Mouse (Mus musculus) urinary bladder, postnatal 4 days (tissue): Measurements from ENCODE around the gene Ppp4r1.

Experiments used
- DNase-seq, 2 experiments: peaks; one replicate each; pipeline ENCODE4 v3.0.0; 2021 to 2022; ENCODE audit warnings: low spot score in 2 of 2

The Ppp4r1 gene

DNA sequence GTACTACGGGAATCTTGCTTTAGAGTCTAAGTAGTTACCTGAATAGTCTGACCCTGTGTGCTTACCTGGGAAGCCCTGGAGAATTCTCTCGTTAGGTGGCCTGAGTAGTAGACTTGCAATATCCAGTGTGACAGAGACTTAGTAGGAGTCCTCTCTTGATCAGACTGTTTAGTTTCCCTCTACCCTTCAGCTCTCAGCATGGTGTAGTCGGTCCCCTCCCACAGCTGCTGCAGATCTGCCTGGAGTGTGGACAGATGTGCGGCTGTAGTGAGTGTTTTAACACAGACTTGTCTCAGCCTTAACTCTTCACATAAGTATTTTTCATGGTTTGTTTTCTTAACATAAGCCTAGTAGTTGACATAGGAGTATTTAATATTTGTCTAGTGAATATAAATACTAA is 19.7 kb downstream of the Ppp4r1 start:
- DNase-seq, result no peak

- DNase-seq, result no peak
Measured at GRCm38 (mm10) chr17:65805966-65806365, 23.6 kb downstream of the Ppp4r1 start.

GRCm38 (mm10) chr17:65806416-65806815 is 24.0 kb downstream of the Ppp4r1 start:
- DNase-seq, result no peak

DNA sequence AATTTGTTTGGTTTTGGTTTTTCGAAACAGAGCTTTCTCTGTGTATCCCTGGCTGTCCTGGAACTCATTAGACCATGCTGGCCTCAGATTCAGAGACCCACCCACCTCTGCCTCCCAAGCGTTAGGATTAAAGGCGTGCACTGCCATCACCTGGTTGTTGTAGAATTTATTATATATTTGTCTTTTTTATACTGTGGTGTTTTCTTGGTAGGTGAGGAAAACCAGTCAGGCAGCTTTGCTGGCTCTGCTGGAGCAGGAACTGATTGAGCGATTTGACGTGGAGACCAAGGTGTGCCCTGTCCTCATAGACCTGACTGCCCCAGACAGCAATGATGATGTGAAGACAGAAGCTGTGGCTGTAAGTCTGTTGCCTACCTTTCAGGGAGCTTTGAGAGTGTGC is 28.7 kb downstream of the Ppp4r1 start:
- no peak for DNase-seq

- DNase-seq, result no peak
Measured at GRCm38 (mm10) chr17:65813763-65814162, 31.4 kb downstream of the Ppp4r1 start.

- no peak for DNase-seq
Measured at GRCm38 (mm10) chr17:65820197-65820596, 37.8 kb downstream of the Ppp4r1 start.

DNA sequence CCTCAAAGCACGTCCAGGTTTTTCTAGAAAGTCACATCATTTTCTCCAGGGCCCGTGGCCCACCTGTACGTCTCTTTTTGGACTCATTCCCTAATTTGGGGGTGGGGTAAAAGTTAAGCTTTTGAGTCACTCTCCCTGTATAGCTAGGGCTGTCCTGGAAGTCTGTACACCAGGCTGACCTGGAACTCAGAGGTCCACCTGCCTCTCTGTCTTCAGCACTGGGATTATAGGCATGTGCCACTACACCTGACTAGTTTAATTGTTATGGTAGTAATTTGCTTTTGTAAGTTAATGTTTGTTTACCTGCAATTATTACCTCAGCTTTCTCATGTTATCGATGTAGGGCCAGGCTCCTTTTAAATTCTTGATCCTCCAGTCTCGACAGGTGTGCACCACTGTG is 40.0 kb downstream of the Ppp4r1 start:
- DNase-seq, result no peak

DNA sequence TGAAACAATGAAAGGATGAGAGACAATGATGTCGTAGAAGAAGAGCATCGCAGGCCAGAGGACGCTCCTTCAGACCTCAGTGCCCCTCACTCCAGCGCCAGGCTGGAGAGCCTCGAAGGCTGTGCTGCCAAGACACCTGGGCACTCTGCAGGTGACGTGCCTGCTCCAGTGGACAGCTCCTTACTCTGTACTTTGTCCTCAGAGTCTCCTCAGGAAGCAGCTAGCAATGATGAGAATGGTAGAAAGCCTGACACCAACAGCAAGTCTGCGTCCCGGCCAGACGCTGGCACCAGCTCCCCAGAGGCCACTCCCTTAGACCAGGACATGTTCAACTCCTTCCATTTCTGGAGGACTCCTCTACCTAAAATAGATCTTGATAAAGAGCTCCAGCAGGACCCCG is 41.9 kb downstream of the Ppp4r1 start:
- DNase-seq, result no peak

GRCm38 (mm10) chr17:65826257-65826656 is 43.9 kb downstream of the Ppp4r1 start:
- no peak for DNase-seq

DNA sequence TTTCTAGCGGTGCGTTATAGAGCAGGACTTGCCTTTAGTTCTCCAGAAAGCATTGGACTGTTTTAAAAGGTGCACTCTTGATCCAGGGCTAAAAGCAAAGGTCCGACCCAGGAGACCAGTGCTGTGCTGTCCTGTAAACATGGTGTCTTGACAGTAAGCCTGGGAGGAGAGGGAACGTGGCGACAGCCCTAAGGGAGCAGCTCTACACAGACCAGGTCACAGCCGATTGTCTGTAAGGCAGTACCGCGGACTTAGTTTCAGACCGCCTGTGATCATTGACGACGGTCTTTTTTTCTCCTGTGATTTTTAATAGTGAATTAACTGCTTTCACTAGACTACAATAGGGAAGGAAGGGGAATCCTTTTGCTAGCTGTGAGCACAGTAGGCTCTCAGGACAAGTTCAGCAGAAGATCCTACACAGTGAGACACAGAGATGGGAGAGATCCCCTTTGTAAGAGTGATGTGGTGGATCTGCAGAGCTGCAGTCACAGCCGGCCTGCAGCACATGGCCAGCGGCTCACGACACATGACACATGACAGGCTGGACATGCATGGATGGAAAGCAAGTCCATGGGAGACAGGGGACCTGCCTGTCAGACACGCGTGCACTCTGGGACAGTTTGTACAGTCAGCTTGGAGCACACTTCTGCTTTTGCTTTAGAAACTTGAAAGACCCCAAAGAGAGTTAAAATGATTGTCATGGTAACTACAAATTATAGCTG is 44.9 kb downstream of the Ppp4r1 start:
- no peak for DNase-seq

- DNase-seq, result no peak
Measured at GRCm38 (mm10) chr17:65827904-65828303, 45.5 kb downstream of the Ppp4r1 start.

DNA sequence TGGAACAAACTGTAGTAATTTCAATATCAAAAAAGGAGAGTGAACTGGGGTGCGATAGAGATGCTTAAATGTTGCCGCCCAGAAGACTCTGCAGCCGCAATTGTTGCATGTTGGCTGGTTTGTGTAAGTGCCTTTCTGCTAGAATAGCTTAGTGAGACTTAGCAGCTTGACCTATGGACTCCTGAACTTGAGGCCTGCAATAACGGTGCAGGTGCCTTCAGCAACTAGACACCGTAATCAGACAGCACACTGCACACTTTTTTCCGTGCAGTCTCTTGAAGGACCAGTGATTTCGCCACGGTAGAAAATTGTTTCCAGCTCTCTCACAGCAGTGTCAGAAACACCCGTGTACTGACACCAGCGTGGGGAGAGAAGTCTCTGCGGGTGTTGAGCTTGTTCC is 46.6 kb downstream of the Ppp4r1 start:
- DNase-seq, result no peak

DNA sequence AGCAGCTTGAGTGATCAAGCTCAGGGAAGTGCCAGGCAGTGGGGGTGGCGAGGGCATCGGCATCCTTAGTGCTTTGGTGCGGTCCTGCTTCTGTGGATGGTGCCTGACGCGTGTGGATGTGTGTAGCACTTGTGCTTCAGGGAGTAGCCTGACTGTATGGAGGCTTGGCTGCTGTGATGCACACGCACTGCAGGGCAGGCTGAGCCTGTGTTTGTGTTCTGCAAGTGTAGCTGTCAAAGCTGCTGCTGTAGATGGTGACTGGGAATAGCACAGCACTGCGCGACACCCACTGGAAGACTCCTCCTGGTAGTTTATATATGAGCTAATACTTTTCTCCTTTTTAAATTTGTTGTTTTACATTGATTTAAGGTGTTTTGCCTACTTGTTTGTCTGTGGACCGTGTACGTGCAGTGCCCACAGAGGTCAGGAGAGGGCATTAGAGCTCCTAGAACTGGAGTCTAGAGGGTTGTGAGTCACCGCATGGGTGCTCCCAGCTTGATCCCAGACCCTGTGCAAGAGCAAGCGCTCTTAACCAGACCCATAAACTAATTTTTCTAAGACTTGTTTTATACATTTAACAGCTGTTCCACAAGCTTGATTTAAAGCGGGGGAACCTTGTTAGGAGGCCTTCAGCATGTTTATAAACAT is 48.0 kb downstream of the Ppp4r1 start:
- DNase-seq, result no peak

- no peak for DNase-seq
Measured at GRCm38 (mm10) chr17:65833891-65834290, 51.5 kb downstream of the Ppp4r1 start.

- DNase-seq, result no peak
Measured at GRCm38 (mm10) chr17:65836746-65837145, 54.4 kb downstream of the Ppp4r1 start.

GRCm38 (mm10) chr17:65839541-65840256 is 57.3 kb downstream of the Ppp4r1 start:
- DNase-seq, result no peak

DNA sequence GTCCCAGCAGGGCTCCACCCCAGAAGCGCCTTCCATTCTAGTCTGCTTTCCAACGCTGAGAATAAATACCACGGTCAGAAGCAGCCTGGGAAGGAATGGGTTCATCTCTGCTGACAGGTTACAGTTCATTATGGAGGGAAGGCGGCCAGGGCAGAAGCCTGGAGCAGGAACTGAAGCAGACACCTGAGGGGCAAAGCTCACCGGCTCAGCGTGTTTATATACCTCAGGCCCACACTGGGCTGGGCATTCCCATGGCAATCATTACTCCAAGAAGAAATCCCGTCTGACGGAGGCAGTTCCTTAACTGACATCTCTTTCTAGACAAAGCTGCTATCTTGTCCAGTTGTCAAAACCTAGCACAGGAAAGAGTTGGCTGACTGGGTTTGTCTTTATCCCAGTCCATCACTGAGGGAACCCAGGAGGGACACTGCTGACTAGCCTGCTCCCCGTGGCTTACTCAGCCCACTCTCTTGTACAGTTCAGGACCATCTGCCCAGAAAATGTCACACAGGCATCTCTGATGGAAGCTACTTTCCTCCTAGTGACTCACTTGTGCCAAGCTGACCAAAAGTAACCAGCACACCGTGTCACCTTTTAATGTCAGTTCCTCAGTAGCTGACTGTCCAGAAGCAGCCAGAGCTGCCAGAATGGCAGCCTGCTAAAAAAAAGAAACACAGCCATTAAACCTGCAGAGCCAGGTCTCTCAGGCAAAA is 60.5 kb downstream of the Ppp4r1 start:
- DNase-seq, result no peak

DNA sequence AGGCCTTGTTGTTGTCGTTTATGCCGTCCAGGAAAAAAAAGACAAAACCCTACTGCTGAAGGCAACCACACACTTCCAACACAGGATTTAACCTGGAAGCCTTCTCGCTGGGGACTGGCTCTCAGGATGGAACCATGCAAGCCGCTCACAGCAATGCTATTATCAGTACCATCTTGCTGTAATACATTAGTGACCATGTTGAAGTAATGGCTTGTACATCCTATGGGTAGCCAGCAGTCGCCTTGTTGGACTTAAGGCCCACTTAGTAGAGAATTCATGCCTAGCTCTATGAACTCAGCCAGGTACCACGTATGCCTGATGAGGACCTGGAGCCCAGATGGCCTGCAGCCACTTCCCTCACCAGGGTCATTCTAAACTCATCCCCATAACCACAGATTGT is 63.0 kb downstream of the Ppp4r1 start:
- no peak for DNase-seq

DNA sequence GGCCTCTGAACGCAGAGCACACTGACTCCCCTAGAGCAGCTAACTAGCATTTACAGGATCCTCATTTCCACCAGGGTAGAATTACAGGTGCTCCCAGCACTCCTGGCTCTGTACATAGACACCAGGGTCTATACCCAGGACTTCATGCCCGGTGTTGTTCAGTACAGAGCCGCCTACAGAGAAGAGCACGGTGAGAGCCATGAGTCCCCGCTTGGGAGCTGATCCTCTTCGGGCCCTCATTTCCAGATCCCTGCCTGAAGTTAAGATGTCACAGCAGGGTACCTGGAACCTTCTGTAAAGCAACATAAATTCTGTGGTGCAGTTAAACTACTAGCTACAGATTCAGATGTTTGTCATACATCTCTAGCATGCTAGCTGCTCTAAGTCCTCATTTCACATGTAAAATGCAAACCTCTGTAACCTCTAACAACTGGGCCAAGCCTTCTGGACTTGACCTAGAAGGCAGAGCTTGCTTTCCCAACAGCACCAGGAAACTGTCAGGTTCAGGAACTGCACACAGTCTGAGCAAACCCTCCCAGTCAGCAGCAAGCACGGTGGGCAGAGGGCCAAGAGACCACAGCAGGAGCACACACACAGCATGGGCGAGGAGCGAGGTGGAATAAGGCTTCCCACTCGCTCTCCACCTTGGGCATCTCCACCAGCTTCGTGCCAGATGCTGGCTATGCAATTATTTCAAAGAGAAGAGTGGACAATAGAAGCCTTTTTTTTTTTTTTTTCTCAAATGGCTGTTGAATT is 65.5 kb downstream of the Ppp4r1 start:
- no peak for DNase-seq

GRCm38 (mm10) chr17:65850487-65850886 is 68.1 kb downstream of the Ppp4r1 start:
- no peak for DNase-seq

GRCm38 (mm10) chr17:65851749-65852148 is 69.4 kb downstream of the Ppp4r1 start:
- DNase-seq, result no peak

DNA sequence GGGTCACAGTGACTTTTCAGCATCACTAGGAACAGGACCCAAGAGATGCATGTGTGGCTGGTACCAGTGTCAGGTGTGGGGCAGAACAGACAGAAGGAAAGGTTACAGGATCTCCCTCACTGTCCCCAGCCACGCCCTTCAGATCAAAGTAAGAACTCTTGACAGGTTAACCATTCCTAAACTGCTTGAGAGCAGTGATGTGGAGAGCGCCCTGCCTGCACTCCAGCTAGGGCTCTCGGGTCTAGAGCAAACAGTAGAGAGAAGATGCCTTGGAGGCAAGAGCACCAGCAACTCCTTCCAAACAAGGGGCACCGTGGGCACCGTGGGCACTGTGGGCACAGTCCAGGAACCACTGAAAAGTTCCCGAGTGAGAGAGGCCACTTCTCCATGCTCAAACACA is 71.0 kb downstream of the Ppp4r1 start:
- DNase-seq, result no peak
